Mouse (Mus musculus) brown adipose tissue, adult 24 weeks (tissue): ENCODE measurements around the gene Akap5. TPM values are rescaled to one million over a fixed set of nuclear protein-coding genes. Genes with fewer than 3 reads are reported as not detected.

ENCODE experiments used
- H3K27ac ChIP-seq: fragments of 200-500 bp; replicated peaks from 2 replicates; pipeline ENCODE4 v1.5.1; 2012; ENCODE audit warnings: low read depth, mild to moderate bottlenecking, low read length
- H3K4me1 ChIP-seq: fragments of 200-500 bp; 2 replicates; pipeline ENCODE4 v1.6.1; 2012; ENCODE audit warnings: low read length, mixed read lengths; ENCODE audit not compliant: control insufficient read depth, insufficient read depth, insufficient read length
- H3K4me3 ChIP-seq: fragments of 200-500 bp; 2 replicates; pipeline ENCODE4 v1.5.1; 2012; ENCODE audit warnings: low read depth, mild to moderate bottlenecking, low read length, moderate library complexity; ENCODE audit not compliant: insufficient read depth
- polyA plus RNA-seq: library from polyadenylated mRNA; stranded (reverse); fragments of >200 nt; gene quantifications from 2 replicates; pipeline ENCODE4 v1.2.4, GENCODE M21; 2012; ENCODE audit not compliant: missing spikeins, insufficient read depth, insufficient read length

The Akap5 gene
- polyA plus RNA-seq: 0.71 and 0.87 TPM in 2 replicates

GRCm38 (mm10) chr12:76324679-76325431 is at the start of gene Akap5:
TSS of gene Akap5 (plus strand) at chr12:76324891.
- Histone ChIP-seq H3K4me1 (no peaks in the 10 kb centered on the region), H3K27ac (0 out of 2 replicates have a peak within 1 kb of the TSS, but pooled peaks have one; percentile 10), H3K4me3 (peak within 1 kb of the TSS; percentile 71)

- H3K4me1 ChIP-seq: no peaks in the 10 kb centered on the region
- H3K27ac ChIP-seq: no peak overlapping the region
- H3K4me3 ChIP-seq: no peak overlapping the region
Measured at GRCm38 (mm10) chr12:76278209-76278608, 46.5 kb upstream of the Akap5 start.

GRCm38 (mm10) chr12:76280556-76280955 is 44.1 kb upstream of the Akap5 start:
- Histone ChIP-seq H3K4me1 (no peaks in the 10 kb centered on the region), H3K27ac (no peak overlapping the region), H3K4me3 (no peak overlapping the region)

- Histone ChIP-seq H3K27ac (no peak overlapping the region), H3K4me3 (no peak overlapping the region), H3K4me1 (no peaks in the 10 kb centered on the region)
Measured at GRCm38 (mm10) chr12:76281111-76281660, 43.5 kb upstream of the Akap5 start.

GRCm38 (mm10) chr12:76282132-76282531 is 42.6 kb upstream of the Akap5 start:
- Histone ChIP-seq H3K4me1 (no peaks in the 10 kb centered on the region), H3K27ac (no peak overlapping the region), H3K4me3 (no peak overlapping the region)

- Histone ChIP-seq H3K27ac (no peak overlapping the region), H3K4me1 (no peaks in the 10 kb centered on the region), H3K4me3 (no peak overlapping the region)
Measured at GRCm38 (mm10) chr12:76282532-76283173, 42.0 kb upstream of the Akap5 start.

- Histone ChIP-seq H3K4me3 (no peak overlapping the region), H3K4me1 (no peaks in the 10 kb centered on the region), H3K27ac (no peak overlapping the region)
Measured at GRCm38 (mm10) chr12:76285418-76285817, 39.3 kb upstream of the Akap5 start.

GRCm38 (mm10) chr12:76287986-76288385 is 36.7 kb upstream of the Akap5 start:
- Histone ChIP-seq H3K4me3 (no peak overlapping the region), H3K4me1 (no peaks in the 10 kb centered on the region), H3K27ac (no peak overlapping the region)

GRCm38 (mm10) chr12:76288494-76288893 is 36.2 kb upstream of the Akap5 start:
- no peak overlapping the region for H3K4me3 ChIP-seq
- H3K4me1 ChIP-seq: no peaks in the 10 kb centered on the region
- no peak overlapping the region for H3K27ac ChIP-seq

- no peak overlapping the region for H3K27ac ChIP-seq
- no peaks in the 10 kb centered on the region for H3K4me1 ChIP-seq
- no peak overlapping the region for H3K4me3 ChIP-seq
Measured at GRCm38 (mm10) chr12:76289428-76289827, 35.3 kb upstream of the Akap5 start.

- H3K4me3 ChIP-seq: no peak overlapping the region
- H3K27ac ChIP-seq: no peak overlapping the region
- no peaks in the 10 kb centered on the region for H3K4me1 ChIP-seq
Measured at GRCm38 (mm10) chr12:76290271-76290670, 34.4 kb upstream of the Akap5 start.

GRCm38 (mm10) chr12:76293192-76293591 is 31.5 kb upstream of the Akap5 start:
- Histone ChIP-seq H3K4me1 (no peaks in the 10 kb centered on the region), H3K4me3 (no peak overlapping the region), H3K27ac (no peak overlapping the region)

GRCm38 (mm10) chr12:76297830-76298229 is 26.9 kb upstream of the Akap5 start:
- Histone ChIP-seq H3K4me3 (no peak overlapping the region), H3K4me1 (no peaks in the 10 kb centered on the region), H3K27ac (peak overlapping the region; percentile 45)

GRCm38 (mm10) chr12:76299361-76299906 is 25.3 kb upstream of the Akap5 start:
- Histone ChIP-seq H3K4me1 (no peaks in the 10 kb centered on the region), H3K27ac (peak overlapping the region; percentile 72), H3K4me3 (no peak overlapping the region)

GRCm38 (mm10) chr12:76300367-76300766 is 24.3 kb upstream of the Akap5 start:
- H3K4me3 ChIP-seq: no peak overlapping the region
- no peaks in the 10 kb centered on the region for H3K4me1 ChIP-seq
- no peak overlapping the region for H3K27ac ChIP-seq
